Mouse (Mus musculus): ENCODE measurements around the gene Nox4. TPM values are rescaled to one million over a fixed set of nuclear protein-coding genes. Genes with fewer than 3 reads are reported as not detected.

Gene Nox4
- polyA plus RNA-seq (2012; ENCODE audit: insufficient read depth, insufficient read length, missing spikeins), result 0.63 and 1.7 TPM in 2 replicates

DNA sequence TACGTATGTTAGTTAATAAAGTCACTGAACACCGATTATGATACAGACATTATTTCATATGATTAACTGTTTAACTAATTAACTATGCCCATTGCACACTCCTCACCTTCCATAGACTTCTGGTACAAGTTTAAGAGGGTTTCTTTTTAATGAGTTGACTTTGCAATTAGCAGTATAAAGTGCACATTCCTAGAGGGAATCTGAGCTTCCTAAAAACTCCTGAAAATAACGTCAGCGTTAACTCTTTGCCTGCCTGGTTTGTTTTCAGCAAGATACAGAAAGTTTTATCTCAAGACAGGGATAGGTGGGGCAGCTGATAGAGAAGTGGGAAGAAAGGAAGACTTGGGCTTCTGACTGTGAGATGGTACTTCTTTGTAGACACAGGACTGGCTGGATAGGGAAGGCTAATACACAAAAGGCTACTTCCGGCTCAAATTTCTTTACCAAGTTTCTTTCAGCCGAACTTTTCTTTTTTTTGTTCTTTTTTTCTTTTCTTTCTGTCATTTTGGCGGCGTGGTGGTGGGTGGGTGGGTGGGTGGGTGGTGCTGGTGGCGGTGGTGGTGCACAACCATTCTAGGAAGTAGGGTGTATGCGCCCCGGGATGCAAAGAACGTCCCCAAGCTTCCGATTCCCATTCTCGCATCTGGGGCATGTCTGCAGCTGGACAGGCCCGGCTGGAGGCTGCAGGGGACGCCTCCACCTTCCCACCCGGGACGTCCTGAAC lies at the start of gene Nox4:
TSS of gene Nox4 (plus strand) at position 241 of the 724 bp plus-strand sequence.
- H3K27ac ChIP-seq (replicated peaks; ENCODE audit: low read depth, low read length), result no peak within 1 kb of the TSS
- H3K4me3 ChIP-seq (ENCODE audit: insufficient read depth, low read depth, low read length), result peak within 1 kb of the TSS; percentile 38
- H3K4me1 ChIP-seq (ENCODE audit: control insufficient read depth, insufficient read depth, insufficient read length, low read length), result no peaks in the 10 kb centered on the region

DNA sequence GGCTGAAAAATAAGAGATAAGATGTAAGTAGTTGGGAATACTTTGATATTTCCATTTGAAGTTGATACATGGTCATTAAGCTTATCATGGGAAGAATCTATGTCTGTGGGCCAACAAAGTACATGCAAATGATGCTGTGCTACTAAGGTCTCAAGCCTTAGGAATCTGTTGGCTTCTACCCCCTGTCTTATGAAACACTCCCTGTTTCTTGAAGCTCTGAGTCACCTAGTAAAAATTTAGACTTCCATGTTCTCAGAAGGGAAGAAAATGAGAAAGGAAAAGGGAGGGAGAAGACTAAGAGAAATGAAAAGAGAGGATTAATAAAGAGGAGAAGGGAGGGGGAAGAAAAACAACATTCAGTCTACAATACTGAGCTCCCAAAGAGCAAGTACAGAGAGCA lies 41.1 kb upstream of the Nox4 start:
- H3K4me1 ChIP-seq (ENCODE audit: control insufficient read depth, insufficient read depth, insufficient read length, low read length), result no peaks in the 10 kb centered on the region
- H3K27ac ChIP-seq (replicated peaks; ENCODE audit: low read depth, low read length), result no peak overlapping the region
- no peak overlapping the region for H3K4me3 ChIP-seq (ENCODE audit: insufficient read depth, low read depth, low read length)

DNA sequence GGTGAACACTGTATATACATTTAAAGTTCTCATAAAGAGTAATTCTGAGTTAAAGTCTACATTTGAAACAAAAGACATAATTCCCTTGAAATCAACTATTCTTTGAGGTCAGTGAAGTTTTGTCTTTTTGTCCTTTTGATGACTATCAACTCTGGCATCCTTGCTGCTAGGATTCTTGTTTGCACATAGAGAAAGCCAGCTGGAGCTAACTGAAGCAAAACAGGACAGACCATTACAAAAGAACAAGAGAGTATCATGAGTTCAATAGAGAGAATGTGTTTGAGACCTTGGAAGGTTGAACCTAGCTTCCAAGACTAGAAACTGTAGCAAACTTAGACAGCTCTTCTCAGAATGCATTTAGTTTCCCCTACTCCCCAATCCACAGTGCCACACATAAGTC lies 24.2 kb upstream of the Nox4 start:
- no peaks in the 10 kb centered on the region for H3K4me1 ChIP-seq (ENCODE audit: control insufficient read depth, insufficient read depth, insufficient read length, low read length)
- H3K4me3 ChIP-seq (ENCODE audit: insufficient read depth, low read depth, low read length), result no peak overlapping the region
- H3K27ac ChIP-seq (replicated peaks; ENCODE audit: low read depth, low read length), result no peak overlapping the region

DNA sequence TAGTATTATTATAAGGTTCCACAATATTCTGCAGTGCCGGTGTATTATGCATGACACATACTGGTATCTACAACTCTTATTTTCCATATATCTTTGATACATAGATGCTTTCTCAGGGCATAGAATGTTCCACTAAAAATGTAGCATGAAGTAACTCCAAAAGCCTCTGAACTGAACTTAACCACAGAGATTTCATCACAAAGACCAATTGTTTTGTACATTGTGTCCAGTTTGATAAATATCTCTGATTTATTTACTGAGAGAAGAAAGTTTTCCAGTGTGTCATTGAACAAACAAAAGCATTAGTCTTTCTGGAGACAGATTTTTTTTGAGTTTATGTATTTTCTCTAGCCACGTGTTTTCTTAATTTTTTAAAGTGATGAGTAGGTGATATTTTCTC lies 23.1 kb upstream of the Nox4 start:
- H3K4me1 ChIP-seq (ENCODE audit: control insufficient read depth, insufficient read depth, insufficient read length, low read length), result no peaks in the 10 kb centered on the region
- H3K27ac ChIP-seq (replicated peaks; ENCODE audit: low read depth, low read length), result no peak overlapping the region
- H3K4me3 ChIP-seq (ENCODE audit: insufficient read depth, low read depth, low read length), result no peak overlapping the region

DNA sequence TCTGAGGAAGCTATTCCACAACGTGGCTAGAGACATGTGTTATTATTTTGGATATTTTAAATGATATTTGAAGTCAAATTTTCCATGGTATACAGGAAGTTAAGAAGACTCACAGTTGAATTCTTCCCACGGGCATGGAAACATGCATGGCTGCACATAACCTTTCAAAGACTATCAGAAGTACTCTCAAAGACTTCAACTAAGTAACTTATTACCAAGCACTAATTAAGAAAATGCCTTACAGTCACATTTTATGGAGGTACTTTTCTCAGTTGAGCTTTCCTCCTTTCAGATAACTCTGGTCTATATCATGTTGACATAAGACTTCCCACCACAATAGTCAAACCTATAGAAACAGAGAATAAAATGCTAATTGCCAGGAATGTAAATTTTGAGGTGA lies 20.3 kb upstream of the Nox4 start:
- no peak overlapping the region for H3K4me3 ChIP-seq (ENCODE audit: insufficient read depth, low read depth, low read length)
- H3K4me1 ChIP-seq (ENCODE audit: control insufficient read depth, insufficient read depth, insufficient read length, low read length), result no peaks in the 10 kb centered on the region
- no peak overlapping the region for H3K27ac ChIP-seq (replicated peaks; ENCODE audit: low read depth, low read length)

DNA sequence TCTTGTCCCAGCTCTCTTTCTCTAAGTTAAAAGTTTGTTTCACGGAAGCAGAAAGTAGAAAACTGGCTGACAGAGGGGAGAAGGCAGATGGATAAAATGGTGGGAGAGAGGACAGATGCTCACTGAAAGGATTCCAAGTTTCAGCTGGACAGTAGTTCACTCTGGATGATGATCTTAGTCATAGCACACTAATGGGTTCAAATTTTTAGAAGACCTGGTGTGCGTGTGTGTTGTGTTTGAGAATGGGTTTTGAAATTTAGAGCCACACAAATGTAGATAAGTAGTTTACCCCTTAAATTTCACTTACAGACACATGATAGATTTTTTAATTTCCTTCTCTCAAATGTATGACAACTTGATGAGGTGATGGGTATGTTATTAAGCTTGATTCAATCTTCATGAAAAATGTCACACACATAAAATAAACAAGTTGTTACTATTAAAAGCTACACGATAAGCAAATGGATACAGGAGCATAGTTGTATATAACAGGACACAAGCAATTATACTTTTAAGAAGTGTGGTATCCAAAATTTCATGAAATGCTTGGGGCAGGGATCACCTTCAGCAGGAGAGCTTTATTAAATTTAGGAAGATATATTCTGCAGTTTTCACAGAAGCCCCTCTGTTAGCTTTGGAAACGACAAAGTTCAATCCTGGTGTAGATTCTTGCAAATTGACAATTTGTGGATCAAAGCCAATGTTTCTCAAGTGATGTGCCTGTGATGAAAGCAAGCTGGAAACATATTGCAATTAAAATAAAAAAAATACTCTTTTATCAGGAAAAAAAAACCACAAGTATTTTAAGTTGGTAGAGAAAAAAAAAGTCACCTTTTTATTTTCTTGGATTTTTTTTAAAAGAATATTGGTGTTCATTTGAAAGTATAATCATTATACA lies 18.6 kb upstream of the Nox4 start:
- Histone ChIP-seq H3K27ac (replicated peaks; ENCODE audit: low read depth, low read length) (no peak overlapping the region), H3K4me1 (ENCODE audit: control insufficient read depth, insufficient read depth, insufficient read length, low read length) (no peaks in the 10 kb centered on the region), H3K4me3 (ENCODE audit: insufficient read depth, low read depth, low read length) (no peak overlapping the region)

DNA sequence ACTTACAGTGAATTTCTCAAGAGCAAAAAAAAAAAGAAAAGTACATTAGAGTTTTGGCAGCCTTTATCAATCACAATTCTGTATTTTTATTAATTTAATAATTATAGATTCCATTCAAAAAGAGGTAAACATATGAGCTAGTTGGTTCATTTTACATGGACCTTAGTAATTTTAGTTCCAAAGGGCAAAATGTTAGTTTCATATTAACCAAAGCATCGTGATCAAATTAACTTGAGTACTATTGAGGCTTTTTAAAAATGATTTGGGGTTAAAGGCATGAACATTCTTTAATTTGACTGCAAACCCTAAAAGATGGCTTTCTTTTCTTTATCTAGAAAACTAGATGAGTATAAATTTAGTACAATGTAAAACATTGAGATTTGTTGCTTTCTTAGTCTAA lies 16.4 kb upstream of the Nox4 start:
- Histone ChIP-seq H3K27ac (replicated peaks; ENCODE audit: low read depth, low read length) (no peak overlapping the region), H3K4me3 (ENCODE audit: insufficient read depth, low read depth, low read length) (no peak overlapping the region), H3K4me1 (ENCODE audit: control insufficient read depth, insufficient read depth, insufficient read length, low read length) (no peaks in the 10 kb centered on the region)

DNA sequence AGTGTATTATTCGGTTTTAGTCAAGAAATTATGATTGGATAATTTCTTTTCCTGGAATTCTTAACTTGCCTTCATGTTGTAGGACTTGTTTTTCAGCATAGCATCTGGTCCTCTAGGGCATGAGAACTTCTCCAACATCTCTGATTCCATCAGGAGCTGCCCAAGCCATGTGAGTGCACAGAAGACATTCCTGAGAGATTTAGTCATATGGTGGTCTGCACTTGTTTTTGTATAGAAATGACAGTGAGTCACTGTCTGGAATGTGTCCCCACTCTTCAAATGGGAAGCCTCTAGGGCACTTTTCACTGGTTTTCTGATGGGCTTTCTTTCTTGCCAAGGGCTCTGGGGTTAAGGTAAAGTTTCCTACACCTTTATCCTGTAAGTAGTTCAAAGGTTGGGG lies 4.8 kb upstream of the Nox4 start:
- Histone ChIP-seq H3K4me3 (ENCODE audit: insufficient read depth, low read depth, low read length) (no peak overlapping the region), H3K4me1 (ENCODE audit: control insufficient read depth, insufficient read depth, insufficient read length, low read length) (no peaks in the 10 kb centered on the region), H3K27ac (replicated peaks; ENCODE audit: low read depth, low read length) (no peak overlapping the region)

DNA sequence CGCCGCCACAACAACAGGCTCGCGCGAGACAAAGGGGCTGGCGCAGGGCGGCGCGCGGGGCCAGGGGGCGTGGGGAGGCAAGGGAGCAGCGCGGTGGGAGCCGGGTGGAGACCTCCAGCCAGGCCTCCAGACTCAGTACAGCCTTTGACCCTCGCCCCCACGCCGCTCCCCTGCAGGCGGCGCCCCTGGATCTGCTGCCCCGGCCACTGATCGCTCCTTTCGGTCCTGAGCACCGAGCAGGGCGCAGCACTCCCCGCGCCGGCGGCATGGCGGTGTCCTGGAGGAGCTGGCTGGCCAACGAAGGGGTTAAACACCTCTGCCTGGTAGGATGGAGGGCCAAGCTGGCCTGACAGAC lies 661 bp downstream of the Nox4 start:
- Histone ChIP-seq H3K4me1 (ENCODE audit: control insufficient read depth, insufficient read depth, insufficient read length, low read length) (no peaks in the 10 kb centered on the region), H3K27ac (replicated peaks; ENCODE audit: low read depth, low read length) (no peak overlapping the region), H3K4me3 (ENCODE audit: insufficient read depth, low read depth, low read length) (peak overlapping the region; percentile 38)

DNA sequence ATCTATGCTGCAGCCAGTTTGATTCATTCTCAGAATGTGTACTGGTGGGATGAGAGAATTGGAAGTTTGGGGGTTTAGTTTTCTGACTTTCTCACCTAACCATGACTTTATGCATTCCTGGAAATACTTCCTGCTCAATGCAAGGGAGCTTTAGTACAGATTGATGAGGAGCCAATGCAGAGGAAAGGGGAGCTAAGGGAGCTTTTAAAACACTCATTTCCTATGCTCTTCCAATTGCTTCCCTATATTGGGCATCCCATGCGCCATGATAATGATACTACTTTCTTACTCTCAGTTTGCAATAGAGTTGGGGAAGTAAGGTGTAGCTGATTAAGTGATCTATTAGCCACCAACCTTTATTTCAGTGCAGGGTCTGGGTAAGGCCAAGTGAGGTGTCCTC lies 1.0 kb downstream of the Nox4 start:
- no peaks in the 10 kb centered on the region for H3K4me1 ChIP-seq (ENCODE audit: control insufficient read depth, insufficient read depth, insufficient read length, low read length)
- H3K27ac ChIP-seq (replicated peaks; ENCODE audit: low read depth, low read length), result no peak overlapping the region
- peak overlapping the region; percentile 38 for H3K4me3 ChIP-seq (ENCODE audit: insufficient read depth, low read depth, low read length)

DNA sequence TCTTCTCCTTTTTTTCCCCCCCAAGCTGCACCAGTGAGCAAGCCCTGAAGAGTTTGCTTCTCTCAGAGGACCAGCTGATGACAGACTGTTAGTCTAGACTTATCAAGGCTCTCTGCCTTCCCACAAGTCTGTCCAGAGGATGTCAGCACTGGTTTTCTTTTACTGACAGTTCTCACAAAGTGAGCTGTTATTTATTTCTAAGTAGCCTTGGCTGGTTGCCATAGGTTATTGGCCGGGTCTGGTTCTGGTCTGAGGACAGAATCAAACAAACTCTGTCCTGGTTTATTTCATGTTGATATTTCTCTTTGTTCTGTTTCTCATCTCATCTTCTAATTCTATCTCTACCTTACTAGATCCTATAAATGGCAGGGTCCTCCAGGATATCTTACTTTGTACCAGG lies 2.0 kb downstream of the Nox4 start:
- Histone ChIP-seq H3K4me1 (ENCODE audit: control insufficient read depth, insufficient read depth, insufficient read length, low read length) (no peaks in the 10 kb centered on the region), H3K4me3 (ENCODE audit: insufficient read depth, low read depth, low read length) (no peak overlapping the region), H3K27ac (replicated peaks; ENCODE audit: low read depth, low read length) (no peak overlapping the region)

DNA sequence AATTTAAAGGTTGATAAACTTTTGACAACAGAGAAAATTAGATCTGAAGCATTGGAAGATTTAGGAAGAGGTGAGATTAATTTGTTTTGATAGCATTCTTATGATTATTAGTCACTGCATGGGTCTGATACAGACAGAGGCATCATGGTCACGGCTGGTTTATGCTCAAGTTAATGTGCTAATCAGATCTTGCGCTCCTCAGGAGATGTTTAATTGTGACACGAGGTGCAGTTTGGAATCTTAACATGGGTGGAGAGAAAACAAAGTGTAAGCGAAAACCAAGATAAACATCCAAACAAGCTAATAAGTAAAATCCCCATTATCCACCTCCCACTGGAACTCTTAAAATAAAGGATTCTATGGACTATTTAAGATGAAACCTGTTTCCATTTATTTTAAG lies 6.2 kb downstream of the Nox4 start:
- H3K27ac ChIP-seq (replicated peaks; ENCODE audit: low read depth, low read length), result no peak overlapping the region
- H3K4me3 ChIP-seq (ENCODE audit: insufficient read depth, low read depth, low read length), result no peak overlapping the region
- H3K4me1 ChIP-seq (ENCODE audit: control insufficient read depth, insufficient read depth, insufficient read length, low read length), result no peaks in the 10 kb centered on the region

DNA sequence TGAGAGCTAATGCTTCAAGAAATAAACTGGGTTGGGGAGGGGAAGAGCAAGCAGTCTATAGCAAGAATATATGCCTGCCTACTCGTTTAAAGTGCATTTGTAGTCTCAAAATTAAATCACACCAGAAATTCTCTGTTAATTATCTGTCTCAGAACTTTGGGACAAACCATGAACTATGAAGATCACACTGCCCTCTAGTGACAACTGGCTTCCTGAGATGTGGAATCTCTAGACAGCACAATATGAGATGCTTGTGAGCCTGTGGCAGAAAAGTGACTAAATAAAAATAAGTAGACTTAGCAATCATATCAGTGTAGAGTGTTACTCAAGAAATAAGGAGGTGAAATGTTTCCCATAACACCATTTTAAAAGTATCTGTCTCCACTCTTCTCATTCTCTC lies 31.3 kb downstream of the Nox4 start:
- H3K4me3 ChIP-seq (ENCODE audit: insufficient read depth, low read depth, low read length), result no peak overlapping the region
- no peaks in the 10 kb centered on the region for H3K4me1 ChIP-seq (ENCODE audit: control insufficient read depth, insufficient read depth, insufficient read length, low read length)

DNA sequence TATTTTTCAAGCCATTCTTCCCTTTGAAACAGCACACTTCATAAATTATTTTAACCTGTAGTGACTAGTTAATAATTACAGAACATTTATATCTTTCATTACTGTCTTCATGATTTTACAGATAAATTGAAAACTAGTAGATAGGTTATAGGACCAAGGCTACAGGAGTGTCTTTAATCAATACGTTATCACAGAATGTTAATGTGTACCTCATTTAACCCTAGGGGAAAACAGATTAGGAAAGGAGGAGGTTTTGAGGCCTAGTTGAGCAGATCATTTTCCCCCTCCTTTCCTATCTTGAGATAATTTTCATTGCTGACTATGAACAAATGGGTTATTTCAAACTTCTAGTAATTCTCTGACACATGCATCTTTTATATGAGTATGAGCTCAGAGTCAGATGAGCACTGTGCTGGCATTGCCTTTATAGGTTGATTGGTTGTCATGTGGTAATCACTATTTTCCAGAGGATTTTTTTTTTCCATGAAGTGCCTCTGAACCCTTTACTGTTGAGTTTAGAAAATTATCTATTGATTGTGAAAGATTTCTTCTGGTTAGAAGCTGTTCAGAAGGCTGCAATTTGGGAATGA lies 57.9 kb downstream of the Nox4 start:
- H3K4me1 ChIP-seq (ENCODE audit: control insufficient read depth, insufficient read depth, insufficient read length, low read length), result no peaks in the 10 kb centered on the region
- no peak overlapping the region for H3K27ac ChIP-seq (replicated peaks; ENCODE audit: low read depth, low read length)
- no peak overlapping the region for H3K4me3 ChIP-seq (ENCODE audit: insufficient read depth, low read depth, low read length)

More for the DNA sequence above, 31.3 kb downstream of the Nox4 start:
- H3K27ac ChIP-seq (replicated peaks; ENCODE audit: low read depth, low read length), result no peak overlapping the region

DNA sequence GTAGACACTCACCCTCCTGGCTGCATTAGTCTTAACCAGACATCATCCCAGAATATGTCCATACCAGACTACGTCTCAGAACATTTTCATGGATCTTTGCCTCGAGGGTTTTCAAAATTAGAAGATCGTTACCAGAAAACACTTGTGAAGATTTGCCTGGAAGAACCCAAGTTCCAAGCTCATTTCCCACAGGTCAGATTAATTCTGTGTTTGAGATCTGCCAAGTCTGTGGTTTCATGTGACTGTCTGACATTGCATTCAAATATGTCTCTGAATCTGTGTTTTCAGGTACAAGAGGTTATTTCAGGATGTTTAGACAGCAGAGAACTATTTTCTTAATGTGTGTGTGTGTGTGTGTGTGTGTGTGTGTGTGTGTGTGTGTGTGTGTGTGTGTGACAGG lies 75.7 kb downstream of the Nox4 start:
- H3K4me1 ChIP-seq (ENCODE audit: control insufficient read depth, insufficient read depth, insufficient read length, low read length), result no peaks in the 10 kb centered on the region
- H3K27ac ChIP-seq (replicated peaks; ENCODE audit: low read depth, low read length), result no peak overlapping the region

More for the DNA sequence above, 75.7 kb downstream of the Nox4 start:
- H3K4me3 ChIP-seq (ENCODE audit: insufficient read depth, low read depth, low read length), result no peak overlapping the region
